Mouse (Mus musculus) left cerebral cortex, adult 2 months (tissue): ENCODE measurements at regions not wholly inside any gene's neighbourhood (a gene's known extent, or its start where the extent isn't known, plus 50 kb on each side); places are given as distances from the start of the nearest gene placed in this dataset.
"Not testable (repeated sequence)": the region's sequence is repeated elsewhere in the genome, so short reads cannot be mapped to it uniquely, and the experiment has no call there.

ENCODE experiments used
- DNase-seq, 2 experiments: peaks; one replicate each; pipeline ENCODE4 v3.0.0; 2021 to 2022; ENCODE audit warnings: low spot score in 2 of 2, mixed read lengths in 1 of 2; ENCODE audit errors: extremely low spot score in 1 of 2
- H3K27ac ChIP-seq: fragments of 200-600 bp; 2 replicates; pipeline ENCODE4 v1.8.1; 2022
- H3K4me3 ChIP-seq: fragments of 200-600 bp; 2 replicates; pipeline ENCODE4 v1.8.1; 2022
- CTCF ChIP-seq: fragments of 200-600 bp; IDR thresholded peaks from 2 replicates; pipeline ENCODE4 v1.8.1; 2022; ENCODE audit warnings: antibody characterized with exemption, mild to moderate bottlenecking, moderate library complexity
- intact Hi-C: fragments of 180-260 bp; cut with DNase I; formaldehyde crosslinking; loops from one replicate; pipeline ENCODE4 v1.15.1; 2025

DNA sequence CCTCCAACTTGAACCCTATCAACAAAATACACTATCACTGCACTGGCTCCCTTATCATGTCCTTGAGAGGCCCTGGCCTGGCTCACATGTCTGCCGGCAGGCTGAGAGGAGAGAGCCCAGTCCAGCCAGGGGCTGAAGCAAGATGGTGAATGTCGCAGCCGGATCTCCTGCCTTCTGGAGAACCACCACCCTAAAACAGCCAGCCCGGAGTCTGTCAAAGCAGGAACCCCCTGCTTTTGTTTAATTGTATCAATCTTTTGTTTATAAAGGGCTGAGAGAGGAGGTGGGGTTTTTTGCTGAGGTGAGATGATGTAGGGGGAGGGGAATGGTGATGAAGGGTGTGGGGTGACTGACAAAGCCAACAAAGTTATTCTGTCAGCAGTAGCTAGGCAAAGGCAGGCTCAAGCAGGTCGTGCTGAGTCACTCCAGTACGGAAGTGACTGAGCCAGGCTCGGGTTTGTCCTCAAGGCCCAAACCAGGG is 269.2 kb downstream of the Gxylt1 start:
- no peak for DNase-seq
- Histone ChIP-seq H3K4me3 (no peak overlapping the region), H3K27ac (no peak overlapping the region)
- intact Hi-C loops = no loop called here
- TF ChIP-seq CTCF = no peak

DNA sequence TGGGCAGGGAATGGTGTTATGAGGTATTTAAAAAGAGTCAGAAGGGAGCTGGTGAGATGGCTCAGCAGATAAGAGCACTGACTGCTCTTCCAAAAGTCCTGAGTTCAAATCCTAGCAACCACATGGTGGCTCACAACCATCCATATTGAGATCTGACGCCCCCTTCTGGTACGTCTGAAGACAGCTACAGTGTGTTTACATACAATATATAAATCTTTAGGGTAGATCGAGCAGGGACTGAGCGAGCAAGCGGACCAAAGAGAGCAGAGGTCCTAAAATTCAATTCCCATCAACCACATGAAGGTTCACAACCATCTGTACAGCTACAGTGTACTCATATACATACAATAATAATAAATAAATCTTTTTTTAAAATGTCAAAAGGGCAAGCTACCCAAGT is 269.8 kb downstream of the Gxylt1 start:
- DNase-seq, intact Hi-C loops, H3K4me3 ChIP-seq, H3K27ac ChIP-seq: not testable (repeated sequence)

- TF ChIP-seq CTCF = no peak
Observed at GRCm38 (mm10) chr15:93004551-93004950, 270.4 kb downstream of the Gxylt1 start.

GRCm38 (mm10) chr15:93003233-93003632 is 271.7 kb downstream of the Gxylt1 start:
- no peak overlapping the region for H3K4me3 ChIP-seq
- TF ChIP-seq CTCF = peak; percentile 33
- no peak overlapping the region for H3K27ac ChIP-seq
- no peak for DNase-seq
- intact Hi-C loops = loop anchor here (5.0 kb wide), 2 partner anchors 406 to 556 kb away; no protein-coding TSS in a partner anchor

More at GRCm38 (mm10) chr15:93004551-93004950, 270.4 kb downstream of the Gxylt1 start:
- no peak for DNase-seq
- H3K4me3 ChIP-seq = no peak overlapping the region
- intact Hi-C loops = loop anchor here (5.0 kb wide), 2 partner anchors 407 to 557 kb away; no protein-coding TSS in a partner anchor
- no peak overlapping the region for H3K27ac ChIP-seq

DNA sequence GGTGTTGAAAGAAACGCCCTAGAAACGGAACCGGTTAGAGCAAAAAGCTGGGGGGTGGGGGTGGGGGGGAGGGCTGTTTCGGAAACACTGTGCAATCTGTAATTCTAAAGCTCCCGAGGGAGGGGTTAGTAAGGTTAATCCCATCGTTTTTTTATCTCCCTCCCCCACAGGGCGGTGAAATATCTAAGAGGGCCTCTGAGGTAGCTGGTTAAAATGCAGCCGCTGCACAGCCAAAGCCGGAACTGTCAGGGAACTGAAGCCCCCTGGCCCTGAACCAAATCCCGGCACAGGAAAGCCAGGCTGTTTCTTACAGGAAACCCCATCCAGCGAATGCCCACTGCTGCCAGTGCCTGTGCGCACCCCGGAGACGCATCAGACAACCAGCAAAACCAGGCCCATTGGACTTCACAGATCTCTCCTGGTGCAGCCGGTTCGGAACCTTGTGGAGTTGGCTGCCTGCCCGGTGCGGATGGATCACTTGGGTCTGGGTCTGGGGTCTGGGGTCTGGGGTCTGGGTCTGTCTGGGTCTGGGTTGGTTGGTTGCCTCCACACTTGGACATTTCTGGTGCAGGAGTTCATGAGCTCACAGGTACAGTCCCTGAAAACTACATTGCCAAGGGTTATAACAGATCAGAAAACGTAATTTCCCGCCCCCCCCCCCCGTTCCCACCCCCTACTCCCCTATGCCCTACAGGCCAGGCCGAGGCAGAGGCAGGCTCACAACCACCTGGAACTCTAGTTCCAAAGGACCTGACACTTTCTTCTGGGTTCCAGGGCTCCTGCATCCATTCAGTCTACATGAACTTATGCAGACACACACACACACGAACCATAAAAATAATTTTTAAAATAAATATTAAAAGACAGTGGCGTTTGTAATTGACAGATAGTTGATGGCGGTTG is 272.7 kb downstream of the Gxylt1 start:
- DNase-seq = no peak
- intact Hi-C loops = loop anchor here (5.0 kb wide), 2 partner anchors 405 to 555 kb away; no protein-coding TSS in a partner anchor
- H3K27ac ChIP-seq = peak overlapping the region; percentile 76
- peak overlapping the region; percentile 38 for H3K4me3 ChIP-seq
- no peak for TF ChIP-seq CTCF

GRCm38 (mm10) chr15:93001346-93002001 is 273.5 kb downstream of the Gxylt1 start:
- intact Hi-C loops = loop anchor here (5.0 kb wide), 2 partner anchors 404 to 554 kb away; no protein-coding TSS in a partner anchor
- DNase-seq = peak in 1 of 2 experiments; percentile 28
- H3K4me3 ChIP-seq = peak overlapping the region; percentile 38
- TF ChIP-seq CTCF = no peak
- H3K27ac ChIP-seq = peak overlapping the region; percentile 76

- no peak for DNase-seq
- no peak for TF ChIP-seq CTCF
- no peak overlapping the region for H3K4me3 ChIP-seq
- intact Hi-C loops = loop anchor here (5.0 kb wide), 2 partner anchors 403 to 553 kb away; no protein-coding TSS in a partner anchor
- no peak overlapping the region for H3K27ac ChIP-seq
Observed at GRCm38 (mm10) chr15:93000121-93000520, 274.9 kb downstream of the Gxylt1 start.

DNA sequence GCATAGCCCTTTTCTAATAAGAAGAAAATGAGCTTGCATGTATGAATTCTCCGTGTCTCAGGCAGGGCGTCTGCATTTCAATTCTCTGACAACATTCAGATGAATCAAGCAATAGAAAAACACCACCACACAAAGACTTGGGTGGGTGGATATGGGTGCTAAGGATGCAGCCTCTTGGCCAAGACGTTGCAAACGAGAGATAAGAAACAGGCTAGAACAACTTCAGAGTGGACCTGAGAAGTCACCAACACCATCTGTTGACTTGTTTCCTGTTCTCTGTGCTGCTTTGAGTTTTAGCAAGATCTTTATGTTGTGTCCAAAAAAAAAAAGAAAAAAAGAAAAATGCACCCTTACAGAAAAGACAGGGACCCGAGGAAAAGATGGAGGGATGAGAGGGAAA is 277.0 kb downstream of the Gxylt1 start:
- H3K4me3 ChIP-seq = no peak overlapping the region
- no peak for DNase-seq
- TF ChIP-seq CTCF = no peak
- no peak overlapping the region for H3K27ac ChIP-seq
- intact Hi-C loops = no loop called here

DNA sequence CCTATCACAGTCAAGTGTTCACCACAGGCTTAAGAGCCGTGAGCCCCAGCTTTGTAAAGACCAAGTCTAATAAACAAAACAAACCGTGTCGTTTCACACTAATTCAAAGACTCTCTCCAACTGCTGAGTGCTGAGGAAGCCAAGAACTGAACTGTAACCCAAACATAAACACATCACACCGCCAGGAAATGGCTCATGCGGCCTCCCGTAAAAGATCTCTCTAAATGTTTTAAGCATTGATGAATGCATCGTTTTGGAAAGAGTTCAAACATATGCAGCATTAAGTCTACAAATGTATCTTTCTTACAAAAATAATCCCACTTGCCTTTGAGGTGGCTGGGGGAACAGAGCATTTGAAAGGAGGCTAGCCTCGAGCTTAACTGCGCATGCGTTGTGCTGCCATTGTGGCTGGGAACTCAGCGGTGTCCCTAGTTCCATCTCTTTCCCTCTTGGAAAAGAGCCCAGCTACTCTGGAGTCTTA is 280.7 kb downstream of the Gxylt1 start:
- no peak overlapping the region for H3K4me3 ChIP-seq
- H3K27ac ChIP-seq = no peak overlapping the region
- DNase-seq = no peak
- TF ChIP-seq CTCF = no peak
- intact Hi-C loops = no loop called here

DNA sequence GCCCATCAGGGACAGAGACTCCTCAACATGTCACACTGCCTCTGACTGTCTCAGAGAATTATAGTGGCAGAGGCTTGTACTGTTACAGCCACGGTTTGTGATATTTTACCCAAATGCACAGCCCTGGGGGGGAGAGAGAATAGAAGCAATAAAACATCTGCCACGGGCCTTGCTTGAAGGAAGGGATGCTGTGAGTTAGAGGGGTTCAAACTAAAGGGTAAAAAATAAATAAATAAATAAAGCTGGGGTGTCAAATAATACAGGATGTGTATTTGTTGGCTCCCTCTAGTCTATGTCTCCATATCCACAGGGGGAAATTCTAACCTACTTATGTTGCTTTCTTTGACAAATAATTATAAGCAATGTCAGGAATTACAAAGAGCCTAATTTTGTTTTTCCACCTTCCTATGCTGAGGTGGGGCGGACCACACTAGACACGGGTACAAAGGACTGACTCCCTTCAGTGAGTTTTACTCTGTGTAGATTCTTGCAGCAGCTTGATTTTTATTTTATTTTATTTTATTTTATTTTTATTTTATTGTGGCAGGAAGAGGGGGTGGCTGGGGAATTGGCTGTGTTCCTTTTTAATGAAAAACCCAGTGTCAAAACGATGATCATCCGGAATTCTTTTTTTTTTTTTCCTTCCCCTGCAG is 281.3 kb downstream of the Gxylt1 start:
- H3K4me3 ChIP-seq = no peak overlapping the region
- intact Hi-C loops = no loop called here
- no peak for DNase-seq
- TF ChIP-seq CTCF = no peak
- no peak overlapping the region for H3K27ac ChIP-seq

GRCm38 (mm10) chr15:92975774-92976173 is 299.2 kb downstream of the Gxylt1 start:
- H3K27ac ChIP-seq = peak overlapping the region; percentile 28; the same call in 1 of the 2 replicates
- TF ChIP-seq CTCF = no peak
- H3K4me3 ChIP-seq = no peak overlapping the region
- DNase-seq = peak in 1 of 2 experiments; percentile 34
- intact Hi-C loops = no loop called here
